Mouse (Mus musculus): ENCODE results near the gene Gm6525. TPM values are rescaled to one million over a fixed set of nuclear protein-coding genes. Genes with fewer than 3 reads are reported as not detected.

Gm6525 gene
- polyA plus RNA-seq, 1 experiment = not detected

GRCm38 (mm10) chr3:84181102-84181501 lies 7.2 kb downstream of the Gm6525 start:
- Histone ChIP-seq H3K4me1 (ENCODE audit: control insufficient read depth, insufficient read depth, insufficient read length) (no peaks in the 10 kb centered on the region), H3K4me3 (ENCODE audit: extremely low read depth, insufficient read depth, insufficient read length) (no peak overlapping the region), H3K27ac (ENCODE audit: insufficient read depth, low read length) (no peak overlapping the region), H3K27me3 (ENCODE audit: control insufficient read depth, insufficient read depth, low read length) (no peaks in the 10 kb centered on the region), H3K36me3 (ENCODE audit: control insufficient read depth, insufficient read depth, low read length) (no peaks in the 10 kb centered on the region)
- 71% methylated on average over 8 of the region's 8 CpGs for WGBS
- TF ChIP-seq POLR2A (IDR thresholded peaks at IDR 0.05; ENCODE audit: low read depth, low read length) = no peak
- TF ChIP-seq CTCF (IDR thresholded peaks at IDR 0.05; ENCODE audit: extremely low read depth, insufficient read depth, insufficient read length, insufficient replicate concordance) = no peak
- no peak for DNase-seq (ENCODE audit: low read depth in 1 of 2, low spot score in 2 of 2)

DNA sequence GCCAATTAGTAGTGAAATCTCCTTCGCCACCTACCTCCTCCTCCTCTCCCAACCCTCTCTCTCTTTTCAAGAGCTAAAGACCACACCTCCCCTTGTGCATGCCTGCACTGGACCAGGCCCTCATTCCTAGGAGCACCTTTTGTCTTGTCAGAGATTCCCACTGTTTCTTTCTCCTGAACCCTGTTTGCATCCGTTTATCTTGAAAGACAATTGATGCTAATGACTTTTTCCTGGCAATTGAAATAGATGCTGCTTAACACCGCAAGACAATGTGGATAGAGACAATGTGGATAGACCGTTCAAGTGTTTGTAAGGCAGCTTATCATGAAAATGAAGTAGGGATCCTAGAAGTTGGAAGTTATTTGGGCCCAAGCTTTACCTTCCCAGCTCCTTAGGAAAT lies 7.8 kb downstream of the Gm6525 start:
- Histone ChIP-seq H3K27me3 (ENCODE audit: control insufficient read depth, insufficient read depth, low read length) (no peaks in the 10 kb centered on the region), H3K36me3 (ENCODE audit: control insufficient read depth, insufficient read depth, low read length) (no peaks in the 10 kb centered on the region), H3K4me1 (ENCODE audit: control insufficient read depth, insufficient read depth, insufficient read length) (no peaks in the 10 kb centered on the region), H3K27ac (ENCODE audit: insufficient read depth, low read length) (no peak overlapping the region), H3K4me3 (ENCODE audit: extremely low read depth, insufficient read depth, insufficient read length) (no peak overlapping the region)
- DNase-seq (ENCODE audit: low read depth in 1 of 2, low spot score in 2 of 2) = no peak
- 95% methylated on average over 4 of the region's 4 CpGs for WGBS
- TF ChIP-seq POLR2A (IDR thresholded peaks at IDR 0.05; ENCODE audit: low read depth, low read length) = no peak
- no peak for TF ChIP-seq CTCF (IDR thresholded peaks at IDR 0.05; ENCODE audit: extremely low read depth, insufficient read depth, insufficient read length, insufficient replicate concordance)

DNA sequence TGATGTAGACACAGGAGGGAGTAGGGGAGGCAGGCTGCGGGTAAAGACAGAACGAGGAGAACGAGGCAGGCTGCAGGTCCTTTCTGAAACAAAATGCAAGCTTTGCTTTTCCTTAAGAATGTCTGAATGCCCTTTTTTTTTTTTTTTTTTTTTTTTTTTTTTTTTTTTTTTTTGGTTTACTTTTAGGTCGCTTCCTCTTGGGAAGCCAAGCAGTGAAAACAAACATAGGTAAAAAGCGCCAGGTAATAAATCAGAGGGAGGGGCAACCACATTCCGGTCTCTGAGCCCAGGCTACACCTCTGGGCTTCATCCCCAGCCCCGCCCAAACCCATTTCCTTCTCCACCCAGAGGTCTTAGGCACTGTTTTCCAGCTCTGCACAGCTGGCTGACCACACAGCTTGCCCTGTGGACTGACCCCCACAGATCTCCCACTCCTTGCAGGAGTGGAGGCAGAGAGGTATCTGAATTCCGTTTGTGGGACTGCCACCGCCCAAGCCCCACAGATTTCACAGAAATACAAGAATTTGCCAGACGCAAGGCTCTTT lies 15.8 kb downstream of the Gm6525 start:
- Histone ChIP-seq H3K4me1 (ENCODE audit: control insufficient read depth, insufficient read depth, insufficient read length) (peaks cover 3% of the 10 kb centered on the region; the same call in 1 of the 2 replicates), H3K27me3 (ENCODE audit: control insufficient read depth, insufficient read depth, low read length) (no peaks in the 10 kb centered on the region), H3K36me3 (ENCODE audit: control insufficient read depth, insufficient read depth, low read length) (no peaks in the 10 kb centered on the region), H3K27ac (ENCODE audit: insufficient read depth, low read length) (no peak overlapping the region), H3K4me3 (ENCODE audit: extremely low read depth, insufficient read depth, insufficient read length) (no peak overlapping the region)
- 18% methylated on average over 10 of the region's 10 CpGs for WGBS
- DNase-seq (ENCODE audit: low read depth in 1 of 2, low spot score in 2 of 2) = no peak
- TF ChIP-seq POLR2A (IDR thresholded peaks at IDR 0.05; ENCODE audit: low read depth, low read length) = no peak
- no peak for TF ChIP-seq CTCF (IDR thresholded peaks at IDR 0.05; ENCODE audit: extremely low read depth, insufficient read depth, insufficient read length, insufficient replicate concordance)

DNA sequence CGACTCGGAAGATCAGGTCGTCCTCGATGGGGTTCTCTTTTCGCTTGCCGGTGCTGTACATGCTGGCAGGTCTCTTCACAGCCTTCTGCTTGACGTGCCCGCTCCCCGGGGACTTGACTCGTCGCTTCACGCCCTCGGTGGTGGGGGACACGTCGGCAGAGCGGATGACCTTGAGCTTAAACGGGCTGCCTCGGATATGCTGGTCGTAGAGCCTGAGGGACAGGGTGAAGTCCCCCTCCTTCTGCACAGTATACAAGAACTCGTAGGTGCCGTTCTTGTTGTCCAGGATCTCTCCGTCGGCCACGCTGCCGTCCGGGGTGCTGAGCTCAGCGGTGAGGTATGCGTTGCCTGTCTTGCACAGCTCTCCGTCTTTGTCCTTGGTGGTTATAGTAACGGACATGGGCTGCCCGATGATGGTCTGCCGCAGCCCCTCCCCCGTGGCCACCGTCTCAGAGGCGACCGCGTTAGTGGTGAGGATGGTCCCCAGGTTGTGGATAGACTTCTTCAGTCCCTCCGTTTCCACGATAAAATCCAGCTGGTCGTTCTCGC lies 16.7 kb downstream of the Gm6525 start:
- peaks cover 3% of the 10 kb centered on the region; the same call in 1 of the 2 replicates for H3K4me1 ChIP-seq (ENCODE audit: control insufficient read depth, insufficient read depth, insufficient read length)
- 8% methylated on average over 41 of the region's 41 CpGs for WGBS
- no peaks in the 10 kb centered on the region for H3K27me3 ChIP-seq (ENCODE audit: control insufficient read depth, insufficient read depth, low read length)
- DNase-seq (ENCODE audit: low read depth in 1 of 2, low spot score in 2 of 2) = peak in 1 of 2 experiments; percentile 9
- H3K27ac ChIP-seq (ENCODE audit: insufficient read depth, low read length) = no peak overlapping the region
- TF ChIP-seq CTCF (IDR thresholded peaks at IDR 0.05; ENCODE audit: extremely low read depth, insufficient read depth, insufficient read length, insufficient replicate concordance) (no peak), POLR2A (IDR thresholded peaks at IDR 0.05; ENCODE audit: low read depth, low read length) (no peak)
- no peaks in the 10 kb centered on the region for H3K36me3 ChIP-seq (ENCODE audit: control insufficient read depth, insufficient read depth, low read length)
- peak overlapping the region; percentile 48; the same call in 1 of the 2 replicates for H3K4me3 ChIP-seq (ENCODE audit: extremely low read depth, insufficient read depth, insufficient read length)

DNA sequence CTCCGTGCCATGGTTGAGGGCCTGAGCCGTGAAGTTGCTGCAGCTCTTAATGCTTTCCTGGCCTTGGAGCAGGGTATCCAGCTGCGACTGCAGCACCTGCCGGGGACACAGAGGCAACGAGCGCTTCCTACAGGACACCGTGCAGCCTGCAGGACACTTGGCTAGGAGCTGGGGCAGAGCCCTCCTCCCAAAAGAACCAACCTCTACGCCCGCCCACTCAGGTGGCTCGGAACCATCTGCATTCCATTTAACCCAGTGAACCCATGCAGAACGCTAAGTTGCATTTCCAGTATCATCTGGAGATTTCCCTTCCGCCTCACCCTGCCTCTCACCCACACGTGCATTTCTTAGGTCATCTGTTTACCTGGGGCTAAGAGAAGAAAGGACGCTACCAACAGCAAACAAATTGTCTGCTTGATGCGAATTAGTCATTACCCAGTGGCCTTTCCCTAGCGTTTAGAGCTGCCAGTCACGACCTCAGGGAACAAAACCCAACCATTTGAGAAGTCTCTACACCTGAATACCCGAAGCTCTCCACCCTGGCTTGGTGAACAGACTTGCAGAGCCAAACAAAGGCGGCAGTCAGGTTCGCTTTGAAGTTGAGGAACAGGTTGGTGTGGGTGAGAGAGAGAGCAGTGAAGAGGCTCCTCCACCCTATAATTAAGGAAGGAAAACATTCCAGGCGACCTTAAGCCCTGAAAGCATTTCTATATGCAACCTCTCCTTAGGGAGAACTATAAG lies 17.4 kb downstream of the Gm6525 start:
- H3K27ac ChIP-seq (ENCODE audit: insufficient read depth, low read length) = no peak overlapping the region
- H3K27me3 ChIP-seq (ENCODE audit: control insufficient read depth, insufficient read depth, low read length) = no peaks in the 10 kb centered on the region
- no peak for DNase-seq (ENCODE audit: low read depth in 1 of 2, low spot score in 2 of 2)
- H3K4me3 ChIP-seq (ENCODE audit: extremely low read depth, insufficient read depth, insufficient read length) = no peak overlapping the region
- H3K36me3 ChIP-seq (ENCODE audit: control insufficient read depth, insufficient read depth, low read length) = no peaks in the 10 kb centered on the region
- H3K4me1 ChIP-seq (ENCODE audit: control insufficient read depth, insufficient read depth, insufficient read length) = peaks cover 3% of the 10 kb centered on the region; the same call in 1 of the 2 replicates
- TF ChIP-seq POLR2A (IDR thresholded peaks at IDR 0.05; ENCODE audit: low read depth, low read length) (no peak), CTCF (IDR thresholded peaks at IDR 0.05; ENCODE audit: extremely low read depth, insufficient read depth, insufficient read length, insufficient replicate concordance) (no peak)
- WGBS = 75% methylated on average over 21 of the region's 21 CpGs

DNA sequence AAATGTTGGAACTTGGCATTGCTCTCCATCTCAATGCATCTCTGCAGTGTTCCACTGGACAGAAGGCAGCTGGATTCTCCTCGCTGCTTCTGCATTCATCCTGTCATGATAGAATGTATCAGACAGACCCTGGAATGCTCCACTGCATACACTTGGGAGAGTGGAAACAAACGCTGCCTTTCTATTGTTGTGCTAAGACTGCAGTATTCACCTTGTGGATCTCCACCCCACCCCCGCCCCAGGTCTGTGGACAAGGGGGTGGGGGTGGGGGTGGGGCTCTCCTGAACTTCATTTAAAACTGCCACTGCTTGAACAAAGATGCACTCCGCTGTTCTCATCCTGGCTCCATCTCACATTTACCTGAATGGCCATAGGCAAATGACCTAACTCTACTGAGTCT lies 20.0 kb downstream of the Gm6525 start:
- no peaks in the 10 kb centered on the region for H3K36me3 ChIP-seq (ENCODE audit: control insufficient read depth, insufficient read depth, low read length)
- TF ChIP-seq POLR2A (IDR thresholded peaks at IDR 0.05; ENCODE audit: low read depth, low read length) = no peak
- no peak for TF ChIP-seq CTCF (IDR thresholded peaks at IDR 0.05; ENCODE audit: extremely low read depth, insufficient read depth, insufficient read length, insufficient replicate concordance)
- H3K27ac ChIP-seq (ENCODE audit: insufficient read depth, low read length) = no peak overlapping the region
- no peak for DNase-seq (ENCODE audit: low read depth in 1 of 2, low spot score in 2 of 2)
- 78% methylated on average over 4 of the region's 4 CpGs for WGBS
- H3K4me3 ChIP-seq (ENCODE audit: extremely low read depth, insufficient read depth, insufficient read length) = no peak overlapping the region
- no peaks in the 10 kb centered on the region for H3K27me3 ChIP-seq (ENCODE audit: control insufficient read depth, insufficient read depth, low read length)
- H3K4me1 ChIP-seq (ENCODE audit: control insufficient read depth, insufficient read depth, insufficient read length) = peaks cover 3% of the 10 kb centered on the region; the same call in 1 of the 2 replicates

DNA sequence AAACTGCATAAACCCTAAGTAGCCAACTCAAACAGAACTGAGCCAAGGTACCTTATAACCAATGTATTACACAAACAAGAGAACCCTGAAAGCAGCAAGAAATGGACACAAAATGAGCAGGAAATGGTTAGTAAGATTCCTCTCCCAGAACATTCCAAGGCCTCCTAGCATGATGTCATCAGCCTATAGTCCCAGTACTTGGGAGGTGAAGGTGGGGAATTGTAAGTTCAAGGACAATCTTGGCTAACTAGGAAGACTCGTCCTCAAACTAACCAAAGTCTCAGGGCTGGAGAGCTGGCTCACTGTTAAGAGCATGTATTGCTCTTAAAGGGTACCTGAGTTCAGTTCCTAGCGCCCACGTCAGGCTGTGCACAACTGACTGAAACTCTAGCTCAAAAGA lies 24.3 kb downstream of the Gm6525 start:
- Histone ChIP-seq H3K36me3 (ENCODE audit: control insufficient read depth, insufficient read depth, low read length) (no peaks in the 10 kb centered on the region), H3K27ac (ENCODE audit: insufficient read depth, low read length) (no peak overlapping the region), H3K27me3 (ENCODE audit: control insufficient read depth, insufficient read depth, low read length) (no peaks in the 10 kb centered on the region), H3K4me1 (ENCODE audit: control insufficient read depth, insufficient read depth, insufficient read length) (no peaks in the 10 kb centered on the region), H3K4me3 (ENCODE audit: extremely low read depth, insufficient read depth, insufficient read length) (no peak overlapping the region)
- 96% methylated on average over 3 of the region's 3 CpGs for WGBS
- TF ChIP-seq CTCF (IDR thresholded peaks at IDR 0.05; ENCODE audit: extremely low read depth, insufficient read depth, insufficient read length, insufficient replicate concordance) (no peak), POLR2A (IDR thresholded peaks at IDR 0.05; ENCODE audit: low read depth, low read length) (no peak)
- DNase-seq (ENCODE audit: low read depth in 1 of 2, low spot score in 2 of 2) = no peak
